Mouse (Mus musculus) cerebellum, postnatal 14 days (tissue): ENCODE results near the gene Scarf1.
A peak's percentile ranks its signal among the peaks of the same experiment; 100 is the strongest.

ENCODE experiments used
- DNase-seq, 2 experiments: peaks; one replicate each; pipeline ENCODE4 v3.0.0; 2021; ENCODE audit warnings: mixed read lengths in 2 of 2

Gene Scarf1

DNA sequence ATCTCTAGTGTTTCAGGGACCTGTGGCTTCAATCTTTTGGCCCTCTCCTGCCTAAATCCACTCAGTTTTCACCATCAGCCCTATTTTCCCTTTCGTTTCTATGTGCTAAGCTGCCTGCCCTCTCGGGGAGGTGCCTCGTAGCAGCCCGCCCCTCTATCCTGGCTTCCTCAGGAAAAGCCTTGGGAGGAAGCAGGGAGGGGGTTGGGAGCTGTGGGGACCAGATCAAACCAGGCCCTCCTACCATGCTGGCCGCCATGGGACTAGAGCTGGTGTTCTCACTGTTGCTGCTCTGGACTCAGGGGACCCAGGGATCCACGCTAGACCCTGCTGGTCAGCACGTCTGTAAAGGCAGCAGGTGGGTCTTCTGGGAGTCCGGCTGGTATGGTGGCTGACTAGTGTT lies at the start of gene Scarf1:
Gene Scarf1 (plus strand): TSS at position 205 of the 400 bp plus-strand sequence.
- DNase-seq, result no peak

DNA sequence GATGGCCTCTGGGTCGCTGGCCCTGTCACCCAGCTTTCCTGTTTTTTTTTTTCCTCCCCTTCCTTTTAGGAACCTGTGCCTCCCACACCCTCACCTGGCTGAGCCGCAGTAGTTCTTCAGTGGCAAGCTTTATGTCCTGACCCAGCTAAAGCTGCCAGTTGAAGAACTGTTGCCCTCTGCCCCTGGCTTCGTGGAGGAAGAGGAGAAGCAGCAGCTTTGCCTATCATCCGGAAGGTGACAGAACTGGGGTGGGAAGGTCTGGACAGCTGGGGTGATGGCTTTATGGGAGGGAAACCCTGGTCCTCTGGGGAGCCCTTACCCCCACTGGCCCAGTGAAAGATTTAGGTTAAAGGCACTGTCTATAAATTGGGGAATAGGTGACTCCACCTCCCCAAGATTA lies 49.7 kb upstream of the Scarf1 start:
- DNase-seq, result no peak

- no peak for DNase-seq
Measured at GRCm38 (mm10) chr11:75464417-75464816, 48.9 kb upstream of the Scarf1 start.

GRCm38 (mm10) chr11:75465051-75465450 lies 48.3 kb upstream of the Scarf1 start:
- no peak for DNase-seq

- no peak for DNase-seq
Measured at GRCm38 (mm10) chr11:75466731-75467505, 46.4 kb upstream of the Scarf1 start.

DNA sequence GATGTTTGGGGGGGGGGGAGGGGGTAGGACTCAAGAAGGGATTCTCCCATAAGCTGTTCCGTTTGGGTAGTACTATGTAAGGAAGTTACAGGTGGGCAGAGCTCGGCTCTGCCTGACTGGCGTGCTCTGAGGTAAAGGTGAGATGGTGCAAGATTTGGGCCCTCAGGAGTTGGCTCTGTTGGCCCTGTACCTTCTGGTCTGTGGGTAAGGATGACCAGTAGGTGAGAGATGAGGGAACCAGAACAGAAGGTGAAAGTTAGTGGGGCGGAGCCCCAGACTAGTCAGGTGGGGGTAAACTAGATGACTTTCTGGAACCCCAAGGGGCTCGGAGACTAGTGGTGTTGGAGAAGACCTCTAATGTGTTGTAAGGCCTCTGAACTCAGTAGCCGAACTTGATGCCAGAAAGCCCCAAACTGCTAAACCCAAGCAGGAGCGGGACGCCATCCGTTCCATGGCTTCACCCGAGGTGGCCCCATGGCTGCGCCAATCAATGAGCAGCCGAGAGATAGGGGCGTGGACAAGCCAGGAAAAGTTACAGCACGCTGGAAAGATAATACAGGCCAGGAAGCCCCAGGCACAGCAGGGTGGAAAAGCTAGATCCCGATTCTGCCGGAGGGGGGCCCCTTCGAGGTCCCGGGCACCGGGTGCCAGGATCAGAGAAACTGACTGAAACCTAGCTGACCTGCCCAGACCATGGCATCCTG lies 45.7 kb upstream of the Scarf1 start:
- no peak for DNase-seq

DNA sequence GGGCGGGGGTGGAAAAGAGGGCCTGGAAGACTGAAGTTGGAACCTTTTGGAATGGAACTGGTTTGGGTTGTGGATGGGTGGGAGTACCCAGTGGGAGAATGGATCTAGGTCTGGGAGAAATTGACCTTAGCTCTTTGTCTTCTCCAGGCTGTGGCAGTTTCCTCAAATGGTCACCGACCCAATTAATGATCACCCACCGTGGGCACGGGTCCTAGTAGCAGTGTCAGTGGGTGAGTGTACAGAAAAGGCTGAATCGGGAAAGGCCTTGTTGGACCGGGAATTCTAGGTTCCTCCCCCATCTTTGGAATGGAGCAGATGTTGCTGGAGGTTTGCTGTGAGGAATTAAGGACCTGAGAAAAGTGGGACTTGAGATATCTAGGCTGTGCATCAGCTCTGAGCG lies 44.9 kb upstream of the Scarf1 start:
- DNase-seq, result no peak

GRCm38 (mm10) chr11:75469261-75469660 lies 44.1 kb upstream of the Scarf1 start:
- no peak for DNase-seq

DNA sequence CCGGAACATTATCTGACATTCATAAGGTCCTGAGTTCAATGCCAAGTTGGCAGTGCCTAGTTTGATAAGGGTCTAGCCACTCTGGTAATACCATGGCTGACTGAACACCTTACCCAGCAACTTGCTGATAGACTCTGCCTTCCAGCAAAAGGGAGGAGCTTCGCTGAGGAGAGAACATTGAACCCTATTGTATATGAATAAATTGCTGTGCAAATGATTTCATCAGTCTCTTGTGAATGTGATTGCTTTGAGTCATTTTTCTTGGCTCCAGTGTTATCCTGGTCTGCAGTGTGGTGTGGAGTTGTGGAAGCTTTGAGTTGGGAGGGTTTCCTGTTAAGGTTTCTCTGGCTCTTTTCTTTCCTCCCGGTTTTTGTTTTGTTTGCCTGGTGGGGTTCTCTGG lies 42.7 kb upstream of the Scarf1 start:
- DNase-seq, result no peak

- no peak for DNase-seq
Measured at GRCm38 (mm10) chr11:75472469-75473081, 40.8 kb upstream of the Scarf1 start.

DNA sequence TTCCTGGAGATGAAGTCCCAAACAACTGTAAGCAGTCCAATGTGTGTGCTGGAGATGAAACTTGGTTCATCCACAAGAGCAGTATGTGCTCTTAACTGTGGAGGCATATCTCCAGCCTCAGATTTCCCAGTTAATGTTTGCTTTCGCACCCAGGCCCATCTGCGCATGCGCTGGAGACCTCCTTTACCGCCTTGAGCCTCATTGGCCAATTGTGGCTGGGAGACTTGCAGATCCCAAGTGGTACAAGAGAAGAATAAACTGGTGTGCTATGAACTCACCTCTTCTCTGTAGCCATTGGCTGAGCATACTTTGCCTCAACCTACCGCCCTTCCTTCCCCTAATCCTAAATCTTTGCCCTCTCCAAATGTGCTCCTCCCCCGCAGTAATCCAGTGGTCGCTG lies 40.0 kb upstream of the Scarf1 start:
- DNase-seq, result no peak

GRCm38 (mm10) chr11:75486192-75486591 lies 27.1 kb upstream of the Scarf1 start:
- no peak for DNase-seq

DNA sequence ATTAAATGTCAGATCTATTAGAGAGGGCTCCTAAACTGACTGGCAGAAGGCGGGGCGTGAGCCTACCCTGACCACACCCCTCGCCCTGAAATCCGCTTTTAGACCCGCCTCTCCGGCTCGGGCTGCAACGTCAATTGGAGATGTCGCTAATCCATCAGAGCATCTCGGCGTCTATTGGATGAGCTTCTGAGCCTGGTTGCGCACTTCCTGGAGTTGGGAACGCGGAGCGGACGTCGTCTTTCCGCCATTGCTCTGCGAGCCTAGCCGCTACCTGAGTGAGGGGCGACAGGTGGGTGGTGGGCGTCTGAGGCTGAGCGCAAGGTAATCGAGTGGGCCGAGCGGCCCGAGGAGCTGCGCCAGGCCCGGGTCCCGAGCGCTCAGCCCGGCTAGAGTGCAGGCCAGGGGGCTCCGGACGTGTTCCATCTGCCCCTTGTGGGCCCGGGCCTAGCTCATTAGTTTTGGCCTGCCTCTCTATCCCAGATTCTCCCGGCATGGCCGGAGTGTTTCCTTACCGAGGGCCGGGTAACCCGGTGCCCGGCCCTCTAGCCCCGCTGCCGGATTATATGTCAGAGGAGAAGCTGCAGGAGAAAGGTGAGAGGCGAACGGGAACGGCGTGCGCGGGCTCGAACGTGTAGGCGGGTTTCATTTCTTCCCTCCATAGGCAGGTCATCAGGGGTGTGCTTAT lies 26.6 kb upstream of the Scarf1 start, which contains the start of gene Prpf8:
Gene Prpf8 (plus strand): TSS at position 216 of the 685 bp plus-strand sequence.
- peak; percentile 98 for DNase-seq

- DNase-seq, result no peak
Measured at GRCm38 (mm10) chr11:75487496-75487895, 25.8 kb upstream of the Scarf1 start.

- no peak for DNase-seq
Measured at GRCm38 (mm10) chr11:75494296-75495049, 18.9 kb upstream of the Scarf1 start.

DNA sequence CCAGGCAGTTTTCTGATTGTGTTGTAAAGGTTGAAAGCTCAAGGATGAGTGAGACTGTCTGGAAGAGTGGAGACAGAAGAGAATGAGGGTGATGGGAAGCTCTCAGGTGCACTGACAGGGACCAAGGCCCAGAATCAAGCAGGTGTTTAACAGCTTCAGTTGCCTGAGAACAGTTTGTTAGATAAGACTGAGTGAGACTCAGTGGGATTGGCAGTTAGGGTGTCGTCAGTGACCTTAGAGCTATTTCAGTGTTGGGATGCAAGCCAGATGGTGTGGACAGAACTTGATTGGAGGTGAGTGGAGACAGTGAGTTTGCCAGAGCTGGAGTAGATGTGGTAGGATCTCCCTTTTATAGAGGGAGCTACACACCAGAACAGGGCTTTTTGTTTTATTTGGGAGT lies 15.2 kb upstream of the Scarf1 start:
- DNase-seq, result no peak

DNA sequence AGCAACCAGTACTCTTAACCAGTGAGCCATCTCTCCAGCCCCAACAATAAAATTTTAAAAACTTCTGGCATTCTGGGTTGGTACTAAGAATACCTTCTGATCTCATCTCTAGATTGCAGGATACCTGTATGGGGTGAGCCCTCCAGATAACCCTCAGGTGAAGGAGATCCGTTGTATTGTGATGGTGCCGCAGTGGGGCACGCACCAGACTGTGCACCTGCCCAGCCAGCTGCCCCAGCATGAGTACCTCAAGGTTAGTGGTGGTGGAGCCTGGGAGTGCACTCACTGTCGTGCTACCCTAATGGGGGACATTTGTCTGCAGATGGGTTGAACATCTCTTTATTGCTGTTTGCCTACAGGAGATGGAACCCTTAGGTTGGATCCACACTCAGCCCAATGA lies 5.2 kb upstream of the Scarf1 start:
- DNase-seq, result no peak

GRCm38 (mm10) chr11:75508904-75509303 lies 4.4 kb upstream of the Scarf1 start:
- DNase-seq, result peak in 1 of 2 experiments; percentile 34

GRCm38 (mm10) chr11:75509741-75510626 lies 3.4 kb upstream of the Scarf1 start, which contains the start of gene Rilp:
Gene Rilp (plus strand): TSS chr11:75510094.
- peak; percentile 86 to 88 for DNase-seq

GRCm38 (mm10) chr11:75510627-75510993 lies 2.7 kb upstream of the Scarf1 start:
- DNase-seq, result peak; percentile 96 to 99

GRCm38 (mm10) chr11:75511213-75511612 lies 2.1 kb upstream of the Scarf1 start:
- DNase-seq, result peak; percentile 74 to 87
